Mouse (Mus musculus) hindbrain, postnatal 0 days (tissue): ENCODE results near the gene Prss43. TPM values are rescaled to one million over a fixed set of nuclear protein-coding genes. Genes with fewer than 3 reads are reported as not detected.

Source experiments
- ATAC-seq: fragments of 200-750 bp; cut with Nextera tagmentation; 2 replicates; pipeline ENCODE4 v1.8.0; 2017; ENCODE audit warnings: mild to moderate bottlenecking, moderate TSS enrichment, moderate library complexity
- DNase-seq: peaks from one replicate; pipeline ENCODE4 v3.0.0-alpha.2; 2015; ENCODE audit warnings: low spot score
- H3K27ac ChIP-seq: fragments of 300-500 bp; sonication (generic); 2 replicates; pipeline ENCODE4 v1.5.1; 2014; ENCODE audit warnings: mild to moderate bottlenecking
- H3K27me3 ChIP-seq: fragments of 300-500 bp; sonication (generic); 2 replicates; pipeline ENCODE4 v1.6.1; 2014; ENCODE audit warnings: low read length, mixed read lengths; ENCODE audit not compliant: insufficient read depth
- H3K36me3 ChIP-seq: fragments of 300-500 bp; sonication (generic); 2 replicates; pipeline ENCODE4 v1.6.1; 2014; ENCODE audit warnings: low read length, mixed read lengths; ENCODE audit not compliant: insufficient read depth
- H3K4me1 ChIP-seq: fragments of 300-500 bp; sonication (generic); 2 replicates; pipeline ENCODE4 v1.6.1; 2014; ENCODE audit warnings: antibody characterized with exemption, low read length, mixed read lengths; ENCODE audit not compliant: insufficient read depth
- H3K4me2 ChIP-seq: fragments of 300-500 bp; sonication (generic); 2 replicates; pipeline ENCODE4 v1.6.1; 2014; ENCODE audit warnings: low read depth, mild to moderate bottlenecking, low read length, moderate library complexity, mixed read lengths
- H3K4me3 ChIP-seq: fragments of 300-500 bp; sonication (generic); 2 replicates; pipeline ENCODE4 v1.5.1; 2014; ENCODE audit warnings: low read length
- H3K9ac ChIP-seq: fragments of 300-500 bp; sonication (generic); replicated peaks from 2 replicates; pipeline ENCODE4 v1.6.1; 2014; ENCODE audit warnings: mild to moderate bottlenecking, low read length, moderate library complexity, mixed read lengths
- H3K9me3 ChIP-seq: fragments of 300-500 bp; sonication (generic); 2 replicates; pipeline ENCODE4 v1.6.1; 2016; ENCODE audit warnings: low read length, mixed read lengths
- CTCF ChIP-seq: IDR thresholded peaks from 2 replicates; pipeline ENCODE4 v1.5.1; 2016; ENCODE audit warnings: antibody characterized with exemption, control low read depth, low read depth
- WGBS: fragments of 180-500 bp; shearing (Covaris S2); extraction: QIAGEN DNeasy Blood & Tissue Kit; methylation state at CpG from one replicate; pipeline ENCODE4 v1.1.7; 2014; 5-methylcytosine and 5-hydroxymethylcytosine counted together
- polyA plus RNA-seq: library from polyadenylated mRNA; unstranded; fragments of >200 nt; fragmentation: Nextera tagmentation; extraction: Ambion mirVana; gene quantifications from 2 replicates; pipeline ENCODE4 v1.2.1, GENCODE M21; 2015
- total RNA-seq: library from RNA; depleted of rRNA; stranded (reverse); fragments of >200 nt; gene quantifications from 2 replicates; pipeline ENCODE4 v1.2.3, GENCODE M21; 2014

The Prss43 gene
- total and polyA plus RNA-seq, 2 experiments from 2014 or later, result 0.21 TPM; not detected in 1

GRCm38 (mm10) chr9:110788169-110788568 lies 38.3 kb upstream of the Prss43 start:
- Histone ChIP-seq H3K9ac (no peak overlapping the region), H3K9me3 (no peaks in the 10 kb centered on the region), H3K4me2 (no peak overlapping the region), H3K36me3 (no peaks in the 10 kb centered on the region), H3K4me1 (no peaks in the 10 kb centered on the region), H3K4me3 (no peak overlapping the region), H3K27me3 (no peaks in the 10 kb centered on the region), H3K27ac (no peak overlapping the region)
- DNase-seq (no peak), ATAC-seq (no peak)
- 0 out of 2 replicates have a peak, but pooled peaks have one; percentile 2 for TF ChIP-seq CTCF
- 91% methylated on average over 3 of the region's 3 CpGs for whole genome bisulfite sequencing

- DNase-seq (no peak), ATAC-seq (no peak)
- H3K4me1 ChIP-seq, result no peaks in the 10 kb centered on the region
- H3K9me3 ChIP-seq, result no peaks in the 10 kb centered on the region
- H3K36me3 ChIP-seq, result no peaks in the 10 kb centered on the region
- no peaks in the 10 kb centered on the region for H3K27me3 ChIP-seq
- no peak overlapping the region for H3K4me2 ChIP-seq
- H3K4me3 ChIP-seq, result no peak overlapping the region
- WGBS, result 73% methylated on average over 4 of the region's 4 CpGs
- no peak overlapping the region for H3K27ac ChIP-seq
- no peak for TF ChIP-seq CTCF
- H3K9ac ChIP-seq, result no peak overlapping the region
These were observed 36.0 kb upstream of the Prss43 start for GRCm38 (mm10) chr9:110790462-110790861.

- H3K4me2 ChIP-seq, result no peak overlapping the region
- H3K27me3 ChIP-seq, result no peaks in the 10 kb centered on the region
- ATAC-seq (no peak), DNase-seq (no peak)
- H3K4me3 ChIP-seq, result no peak overlapping the region
- 88% methylated on average over 10 of the region's 10 CpGs for WGBS
- no peaks in the 10 kb centered on the region for H3K9me3 ChIP-seq
- no peak for TF ChIP-seq CTCF
- H3K9ac ChIP-seq, result no peak overlapping the region
- H3K36me3 ChIP-seq, result no peaks in the 10 kb centered on the region
- no peaks in the 10 kb centered on the region for H3K4me1 ChIP-seq
- H3K27ac ChIP-seq, result no peak overlapping the region
These were observed 29.5 kb upstream of the Prss43 start for GRCm38 (mm10) chr9:110797013-110797412.

GRCm38 (mm10) chr9:110797866-110798265 lies 28.6 kb upstream of the Prss43 start, which contains the start of gene Prss42:
Prss42 (plus strand) TSS chr9:110798166.
- no peak for DNase-seq
- Histone ChIP-seq H3K4me1 (no peaks in the 10 kb centered on the region), H3K4me3 (no peak within 1 kb of the TSS), H3K4me2 (no peak within 1 kb of the TSS), H3K9ac (no peak within 1 kb of the TSS), H3K27ac (no peak within 1 kb of the TSS), H3K36me3 (no peaks in the 10 kb centered on the region), H3K9me3 (no peaks in the 10 kb centered on the region), H3K27me3 (no peaks in the 10 kb centered on the region)
- 92% methylated on average over 14 of the region's 14 CpGs for WGBS
- no peak for ATAC-seq
- no peak for TF ChIP-seq CTCF

DNA sequence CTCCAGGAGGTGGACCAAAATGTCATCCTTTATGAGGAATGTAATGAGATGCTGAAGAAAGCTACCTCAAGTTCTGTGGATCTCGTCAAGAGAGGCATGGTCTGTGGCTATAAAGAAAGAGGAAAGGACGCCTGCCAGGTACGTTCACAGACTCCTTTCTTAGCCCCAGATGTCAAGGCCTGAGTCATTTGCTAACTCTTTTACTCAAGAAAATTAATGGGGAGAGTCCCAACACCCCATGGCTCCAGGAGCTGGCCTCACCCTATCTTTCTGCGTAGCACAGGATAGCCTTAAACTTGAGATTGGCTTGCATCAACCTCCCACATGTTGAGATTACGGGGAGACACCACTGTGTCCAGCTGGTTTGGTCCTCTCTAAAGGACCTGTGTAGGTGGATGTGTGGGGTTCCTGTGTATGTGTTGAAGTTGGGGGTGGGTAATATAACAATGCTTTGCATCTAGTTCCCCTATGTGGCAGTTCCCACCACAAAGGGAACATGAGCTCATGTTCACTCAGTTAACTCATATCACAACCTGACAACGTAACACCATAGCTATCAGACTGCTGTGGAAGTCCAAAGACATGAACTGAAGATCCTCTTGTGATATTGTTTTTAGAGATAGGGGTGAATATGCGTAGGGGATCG lies 25.5 kb upstream of the Prss43 start:
- no peak for TF ChIP-seq CTCF
- Histone ChIP-seq H3K4me1 (no peaks in the 10 kb centered on the region), H3K4me3 (no peak overlapping the region), H3K27me3 (no peaks in the 10 kb centered on the region), H3K4me2 (no peak overlapping the region), H3K36me3 (no peaks in the 10 kb centered on the region), H3K9me3 (no peaks in the 10 kb centered on the region), H3K27ac (no peak overlapping the region), H3K9ac (no peak overlapping the region)
- ATAC-seq (no peak), DNase-seq (no peak)
- WGBS, result 93% methylated on average over 8 of the region's 8 CpGs

DNA sequence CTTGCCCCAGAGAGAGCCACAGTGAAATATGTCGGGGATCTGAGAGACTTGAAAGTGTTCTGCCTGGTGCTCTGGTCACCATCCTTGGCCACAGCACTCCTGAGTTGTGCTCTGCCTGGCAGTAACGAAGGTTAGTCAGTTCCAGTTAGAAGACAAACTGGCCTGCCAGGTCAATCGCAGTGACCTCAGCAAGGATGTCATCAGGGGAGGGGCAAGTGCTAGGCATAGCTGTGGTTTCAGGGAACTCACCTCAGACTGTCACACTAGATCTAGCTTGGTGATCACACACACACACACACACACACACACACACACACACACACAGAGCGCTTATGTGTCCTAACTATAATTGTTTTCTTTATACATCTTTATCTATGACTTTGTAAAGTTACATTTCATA lies 23.2 kb upstream of the Prss43 start:
- no peak for TF ChIP-seq CTCF
- 71% methylated on average over 4 of the region's 4 CpGs for WGBS
- no peak overlapping the region for H3K27ac ChIP-seq
- no peaks in the 10 kb centered on the region for H3K9me3 ChIP-seq
- H3K4me3 ChIP-seq, result no peak overlapping the region
- H3K36me3 ChIP-seq, result no peaks in the 10 kb centered on the region
- no peak overlapping the region for H3K9ac ChIP-seq
- no peak overlapping the region for H3K4me2 ChIP-seq
- no peak for DNase-seq
- ATAC-seq, result no peak
- H3K4me1 ChIP-seq, result no peaks in the 10 kb centered on the region
- no peaks in the 10 kb centered on the region for H3K27me3 ChIP-seq

DNA sequence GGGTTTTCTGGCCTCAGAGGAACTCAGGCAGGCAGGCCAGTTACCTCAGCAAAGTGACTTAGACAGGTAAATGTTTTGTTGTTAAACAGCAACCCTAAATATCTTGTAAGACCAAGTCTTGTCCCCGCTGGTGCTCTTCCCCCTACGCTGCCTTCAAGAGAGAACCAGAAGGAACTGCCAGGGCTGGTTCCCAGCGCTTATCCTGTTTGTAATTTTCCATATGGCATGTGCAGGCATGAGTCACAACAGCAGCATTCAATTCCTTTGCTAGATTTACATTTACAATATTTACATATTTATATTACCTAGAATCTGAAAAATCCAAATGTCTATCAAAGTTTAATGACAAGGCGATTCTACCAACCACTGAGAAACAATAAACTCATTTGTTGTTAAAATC lies 16.4 kb upstream of the Prss43 start:
- Histone ChIP-seq H3K9me3 (no peaks in the 10 kb centered on the region), H3K36me3 (no peaks in the 10 kb centered on the region), H3K4me1 (no peaks in the 10 kb centered on the region), H3K9ac (no peak overlapping the region), H3K27ac (no peak overlapping the region), H3K27me3 (no peaks in the 10 kb centered on the region), H3K4me3 (no peak overlapping the region), H3K4me2 (no peak overlapping the region)
- 94% methylated on average over 4 of the region's 4 CpGs for WGBS
- no peak for TF ChIP-seq CTCF
- ATAC-seq, result no peak
- no peak for DNase-seq
